Mouse (Mus musculus): ENCODE data around the gene Cyb5rl. TPM values are rescaled to one million over a fixed set of nuclear protein-coding genes. Genes with fewer than 3 reads are reported as not detected.

Gene Cyb5rl
- total RNA-seq, 1 experiment, result 9.3 TPM

DNA sequence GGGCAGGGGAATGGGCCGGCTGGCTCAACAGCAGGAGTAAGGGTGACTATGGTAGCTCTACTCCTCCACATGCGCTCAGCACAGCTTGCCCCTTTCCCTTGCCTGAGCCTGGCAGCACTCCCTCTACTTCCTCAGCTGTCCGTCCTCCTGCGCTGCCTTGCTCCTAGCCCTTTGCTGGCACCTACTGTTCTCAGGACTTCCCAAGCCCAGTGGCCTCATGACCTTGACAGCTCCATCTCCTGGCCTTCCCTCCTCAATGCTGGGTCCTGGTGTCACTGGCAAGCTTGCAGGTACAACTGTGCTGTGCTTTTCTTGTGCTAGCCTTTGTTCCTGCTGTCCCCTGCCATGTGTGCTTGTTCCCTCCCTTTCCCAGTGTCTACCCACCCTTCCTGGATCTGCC is 16.3 kb downstream of the Cyb5rl start:
- TF ChIP-seq ZC3H11A (IDR thresholded peaks at IDR 0.05; ENCODE audit: borderline replicate concordance, low read depth, low read length) (no peak), HCFC1 (IDR thresholded peaks at IDR 0.05; ENCODE audit: borderline replicate concordance, insufficient read depth, low read length) (no peak), CHD2 (IDR thresholded peaks at IDR 0.05; ENCODE audit: low read depth, low read length) (no peak), ZNF384 (IDR thresholded peaks at IDR 0.05; ENCODE audit: low read depth, low read length) (no peak), MAFK (IDR thresholded peaks at IDR 0.05; ENCODE audit: insufficient read depth, low read depth, low read length) (no peak)
- H3K27ac ChIP-seq (ENCODE audit: insufficient read depth, low read depth, low read length, poor library complexity, severe bottlenecking), result no peak overlapping the region
- in situ Hi-C loops (cut with MboI; ENCODE audit: low sequenced_read_pairs in 2 of 2, unreplicated experiment in 2 of 2), result no loop called here

DNA sequence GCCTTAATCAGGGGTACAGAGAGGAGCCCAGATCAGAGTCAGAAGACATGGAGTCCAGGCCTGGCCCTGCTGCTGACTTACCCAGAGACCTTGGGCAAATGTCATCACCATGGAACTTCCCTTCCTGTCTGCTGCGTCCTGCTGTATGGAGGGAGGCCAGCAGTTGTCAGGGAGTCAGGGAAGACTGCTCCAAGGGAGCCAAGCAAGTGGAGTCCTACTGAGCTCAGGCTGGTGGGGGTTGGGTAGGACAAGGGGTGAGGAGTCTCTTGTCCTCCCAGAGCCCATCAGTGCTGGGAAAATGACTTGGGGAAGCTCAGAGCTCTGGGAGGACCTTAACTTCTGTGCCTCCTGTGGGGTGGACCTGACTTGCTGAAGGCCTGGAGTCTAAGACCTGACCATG is 17.6 kb downstream of the Cyb5rl start:
- no peaks in the 10 kb centered on the region for H3K36me3 ChIP-seq (ENCODE audit: control insufficient read depth, insufficient read depth, low read length, poor library complexity, severe bottlenecking)
- in situ Hi-C loops (cut with MboI; ENCODE audit: low sequenced_read_pairs in 2 of 2, unreplicated experiment in 2 of 2), result no loop called here
- no peak for DNase-seq (ENCODE audit: low read depth, low spot score)
- no peak overlapping the region for H3K4me3 ChIP-seq (ENCODE audit: insufficient read depth in 1 of 2, low read depth in 1 of 2, low read length in 2 of 2, poor library complexity in 1 of 2, severe bottlenecking in 1 of 2)
- no peaks in the 10 kb centered on the region for H3K9me3 ChIP-seq (ENCODE audit: control insufficient read depth, insufficient read depth, low read depth, low read length)
- H3K4me1 ChIP-seq (ENCODE audit: control insufficient read depth in 2 of 2, insufficient read depth in 2 of 2, low read length in 2 of 2, poor library complexity in 1 of 2), result peaks cover 0 to 2% of the 10 kb centered on the region in 2 experiments; a peak in 1 of 4 replicates
- no peak overlapping the region for H3K27ac ChIP-seq (ENCODE audit: insufficient read depth, low read depth, low read length, poor library complexity, severe bottlenecking)
- no peak overlapping the region for H3K9ac ChIP-seq (ENCODE audit: insufficient read depth, low read depth, low read length, poor library complexity, severe bottlenecking)
- TF ChIP-seq MAFK (IDR thresholded peaks at IDR 0.05; ENCODE audit: insufficient read depth, low read depth, low read length) (no peak), HCFC1 (IDR thresholded peaks at IDR 0.05; ENCODE audit: borderline replicate concordance, insufficient read depth, low read length) (no peak), ZC3H11A (IDR thresholded peaks at IDR 0.05; ENCODE audit: borderline replicate concordance, low read depth, low read length) (no peak), ZNF384 (IDR thresholded peaks at IDR 0.05; ENCODE audit: low read depth, low read length) (no peak), CHD2 (IDR thresholded peaks at IDR 0.05; ENCODE audit: low read depth, low read length) (no peak)

More for the DNA sequence above, 16.3 kb downstream of the Cyb5rl start:
- DNase-seq (ENCODE audit: low read depth, low spot score), result no peak
- no peaks in the 10 kb centered on the region for H3K9me3 ChIP-seq (ENCODE audit: control insufficient read depth, insufficient read depth, low read depth, low read length)
- no peak overlapping the region for H3K9ac ChIP-seq (ENCODE audit: insufficient read depth, low read depth, low read length, poor library complexity, severe bottlenecking)
- peaks cover 0 to 2% of the 10 kb centered on the region in 2 experiments; a peak in 1 of 4 replicates for H3K4me1 ChIP-seq (ENCODE audit: control insufficient read depth in 2 of 2, insufficient read depth in 2 of 2, low read length in 2 of 2, poor library complexity in 1 of 2)
- H3K4me3 ChIP-seq (ENCODE audit: insufficient read depth in 1 of 2, low read depth in 1 of 2, low read length in 2 of 2, poor library complexity in 1 of 2, severe bottlenecking in 1 of 2), result no peak overlapping the region
- H3K36me3 ChIP-seq (ENCODE audit: control insufficient read depth, insufficient read depth, low read length, poor library complexity, severe bottlenecking), result no peaks in the 10 kb centered on the region

DNA sequence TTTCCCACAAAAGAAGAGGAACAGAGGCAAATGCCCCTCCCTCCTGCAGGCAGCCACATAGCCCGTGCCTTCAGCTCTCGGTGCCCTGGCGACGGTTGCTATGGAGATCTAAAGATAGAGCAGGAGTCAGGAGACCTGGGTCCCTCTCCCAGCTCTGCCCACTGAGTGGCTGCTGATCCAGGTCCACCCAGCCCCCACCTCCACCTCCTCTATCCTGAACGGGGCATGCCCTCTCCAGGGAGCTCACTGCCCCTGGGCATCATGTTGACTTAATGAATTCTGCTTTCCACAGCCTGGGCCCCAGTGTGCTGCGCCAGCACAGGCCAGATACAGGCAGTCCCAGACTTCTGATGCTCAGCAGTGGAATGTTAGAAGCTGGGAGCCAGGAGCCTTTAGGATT is 18.1 kb downstream of the Cyb5rl start:
- Histone ChIP-seq H3K9ac (ENCODE audit: insufficient read depth, low read depth, low read length, poor library complexity, severe bottlenecking) (no peak overlapping the region), H3K4me1 (ENCODE audit: control insufficient read depth in 2 of 2, insufficient read depth in 2 of 2, low read length in 2 of 2, poor library complexity in 1 of 2) (peaks cover 0 to 2% of the 10 kb centered on the region in 2 experiments; a peak in 1 of 4 replicates), H3K4me3 (ENCODE audit: insufficient read depth in 1 of 2, low read depth in 1 of 2, low read length in 2 of 2, poor library complexity in 1 of 2, severe bottlenecking in 1 of 2) (no peak overlapping the region), H3K36me3 (ENCODE audit: control insufficient read depth, insufficient read depth, low read length, poor library complexity, severe bottlenecking) (no peaks in the 10 kb centered on the region), H3K27ac (ENCODE audit: insufficient read depth, low read depth, low read length, poor library complexity, severe bottlenecking) (no peak overlapping the region), H3K9me3 (ENCODE audit: control insufficient read depth, insufficient read depth, low read depth, low read length) (no peaks in the 10 kb centered on the region)
- in situ Hi-C loops (cut with MboI; ENCODE audit: low sequenced_read_pairs in 2 of 2, unreplicated experiment in 2 of 2), result no loop called here
- TF ChIP-seq MAFK (IDR thresholded peaks at IDR 0.05; ENCODE audit: insufficient read depth, low read depth, low read length) (no peak), CHD2 (IDR thresholded peaks at IDR 0.05; ENCODE audit: low read depth, low read length) (no peak), ZC3H11A (IDR thresholded peaks at IDR 0.05; ENCODE audit: borderline replicate concordance, low read depth, low read length) (no peak), ZNF384 (IDR thresholded peaks at IDR 0.05; ENCODE audit: low read depth, low read length) (no peak), HCFC1 (IDR thresholded peaks at IDR 0.05; ENCODE audit: borderline replicate concordance, insufficient read depth, low read length) (no peak)
- DNase-seq (ENCODE audit: low read depth, low spot score), result no peak

DNA sequence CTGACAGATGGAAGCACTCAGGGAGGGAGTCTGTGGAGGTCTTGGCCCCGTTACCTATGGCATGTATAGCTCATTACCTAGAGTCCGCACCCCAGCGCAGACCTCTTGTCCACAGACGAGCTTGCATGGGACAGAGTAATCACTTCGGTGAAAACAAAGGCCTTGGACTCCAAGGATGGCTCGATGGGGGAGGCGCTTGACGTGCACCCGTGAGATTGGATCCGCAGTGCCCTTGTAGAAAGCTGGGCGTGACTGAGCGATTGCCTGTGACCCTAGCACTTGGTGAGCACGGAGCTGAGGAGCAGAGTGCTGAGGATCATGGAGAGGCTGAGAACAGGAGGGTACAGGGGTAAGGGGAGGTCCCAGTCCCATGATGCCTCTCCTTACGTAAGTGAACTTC is 24.9 kb downstream of the Cyb5rl start:
- no peaks in the 10 kb centered on the region for H3K9me3 ChIP-seq (ENCODE audit: control insufficient read depth, insufficient read depth, low read depth, low read length)
- in situ Hi-C loops (cut with MboI; ENCODE audit: low sequenced_read_pairs in 2 of 2, unreplicated experiment in 2 of 2), result no loop called here
- H3K4me1 ChIP-seq (ENCODE audit: control insufficient read depth in 2 of 2, insufficient read depth in 2 of 2, low read length in 2 of 2, poor library complexity in 1 of 2), result peaks cover 0 to 12% of the 10 kb centered on the region in 2 experiments; a peak in 3 of 4 replicates
- H3K27ac ChIP-seq (ENCODE audit: insufficient read depth, low read depth, low read length, poor library complexity, severe bottlenecking), result no peak overlapping the region
- no peak for DNase-seq (ENCODE audit: low read depth, low spot score)
- no peaks in the 10 kb centered on the region for H3K36me3 ChIP-seq (ENCODE audit: control insufficient read depth, insufficient read depth, low read length, poor library complexity, severe bottlenecking)
- no peak overlapping the region for H3K4me3 ChIP-seq (ENCODE audit: insufficient read depth in 1 of 2, low read depth in 1 of 2, low read length in 2 of 2, poor library complexity in 1 of 2, severe bottlenecking in 1 of 2)
- no peak overlapping the region for H3K9ac ChIP-seq (ENCODE audit: insufficient read depth, low read depth, low read length, poor library complexity, severe bottlenecking)
- TF ChIP-seq HCFC1 (IDR thresholded peaks at IDR 0.05; ENCODE audit: borderline replicate concordance, insufficient read depth, low read length) (no peak), CHD2 (IDR thresholded peaks at IDR 0.05; ENCODE audit: low read depth, low read length) (no peak), ZC3H11A (IDR thresholded peaks at IDR 0.05; ENCODE audit: borderline replicate concordance, low read depth, low read length) (no peak), ZNF384 (IDR thresholded peaks at IDR 0.05; ENCODE audit: low read depth, low read length) (no peak), MAFK (IDR thresholded peaks at IDR 0.05; ENCODE audit: insufficient read depth, low read depth, low read length) (no peak)

Measured in ES-E14 (cell line).